Mouse (Mus musculus) erythroblast, embryonic 14.5 days (primary cell): ENCODE measurements around the gene Pax6. TPM values are rescaled to one million over a fixed set of nuclear protein-coding genes. Genes with fewer than 3 reads are reported as not detected.

Experiments used
- H3K27me3 ChIP-seq: 2 replicates; pipeline ENCODE4 v1.6.1; 2012; ENCODE audit warnings: inconsistent platforms; ENCODE audit not compliant: control insufficient read depth
- H3K36me3 ChIP-seq: 2 replicates; pipeline ENCODE4 v1.6.1; 2012; ENCODE audit warnings: mild to moderate bottlenecking, inconsistent platforms; ENCODE audit not compliant: control insufficient read depth
- H3K4me1 ChIP-seq: 2 replicates; pipeline ENCODE4 v1.6.1; 2012; ENCODE audit warnings: inconsistent platforms; ENCODE audit not compliant: control insufficient read depth
- H3K4me3 ChIP-seq: replicated peaks from 2 replicates; pipeline ENCODE3; 2012; ENCODE audit warnings: moderate library complexity, mild to moderate bottlenecking, inconsistent platforms
- H3K9me3 ChIP-seq: 2 replicates; pipeline ENCODE4 v1.6.1; 2012; ENCODE audit warnings: low read length, inconsistent platforms, mixed read lengths; ENCODE audit not compliant: control insufficient read depth
- GATA1 ChIP-seq: IDR thresholded peaks from 2 replicates; pipeline ENCODE4 v1.6.1; 2012; ENCODE audit warnings: low read length, inconsistent platforms, mixed read lengths
- TAL1 ChIP-seq: IDR thresholded peaks from 3 replicates; pipeline ENCODE4 v1.6.1; 2012; ENCODE audit warnings: low read length, inconsistent platforms, mixed read lengths
- polyA plus RNA-seq: library from polyadenylated mRNA; stranded (reverse); fragments of >175 nt; gene quantifications from 2 replicates; pipeline ENCODE4 v1.2.3, GENCODE M21; 2012

The Pax6 gene
- polyA plus RNA-seq, 1 experiment = 0.06 TPM

- peaks cover 3% of the 10 kb centered on the region; the same call in 1 of the 2 replicates for H3K4me1 ChIP-seq
- no peak overlapping the region for H3K4me3 ChIP-seq
- H3K9me3 ChIP-seq = peaks cover 6% of the 10 kb centered on the region; the same call in 1 of the 2 replicates
- TF ChIP-seq GATA1 (no peak), TAL1 (no peak)
- H3K27me3 ChIP-seq = peaks cover 100% of the 10 kb centered on the region
- H3K36me3 ChIP-seq = no peaks in the 10 kb centered on the region
Observed at GRCm38 (mm10) chr2:105680999-105681710, 12.5 kb downstream of the Pax6 start.

DNA sequence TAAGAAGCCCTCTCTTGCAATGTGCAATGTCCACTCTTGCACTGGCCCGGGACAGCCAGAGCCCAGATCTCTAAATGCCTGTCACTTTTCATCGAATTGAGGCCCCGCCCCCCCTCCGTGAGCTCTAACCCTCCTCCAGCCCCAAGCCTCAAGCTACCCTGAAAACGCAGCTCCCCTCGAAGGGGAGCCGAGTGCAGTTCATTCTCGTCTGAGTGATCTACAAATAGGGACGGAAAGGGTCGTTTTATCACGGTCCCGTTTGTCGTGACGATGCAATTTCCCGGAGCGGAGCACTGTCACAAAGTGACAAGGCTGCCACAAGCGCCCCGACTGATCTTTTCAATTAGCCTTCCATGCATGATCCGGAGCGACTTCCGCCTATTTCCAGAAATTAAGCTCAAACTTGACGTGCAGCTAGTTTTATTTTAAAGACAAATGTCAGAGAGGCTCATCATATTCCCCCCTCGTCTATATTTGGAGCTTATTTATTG lies 13.4 kb downstream of the Pax6 start:
- Histone ChIP-seq H3K27me3 (peaks cover 100% of the 10 kb centered on the region), H3K4me3 (no peak overlapping the region), H3K36me3 (no peaks in the 10 kb centered on the region), H3K4me1 (no peaks in the 10 kb centered on the region), H3K9me3 (peaks cover 3% of the 10 kb centered on the region; the same call in 1 of the 2 replicates)
- TF ChIP-seq GATA1 (no peak), TAL1 (no peak)

DNA sequence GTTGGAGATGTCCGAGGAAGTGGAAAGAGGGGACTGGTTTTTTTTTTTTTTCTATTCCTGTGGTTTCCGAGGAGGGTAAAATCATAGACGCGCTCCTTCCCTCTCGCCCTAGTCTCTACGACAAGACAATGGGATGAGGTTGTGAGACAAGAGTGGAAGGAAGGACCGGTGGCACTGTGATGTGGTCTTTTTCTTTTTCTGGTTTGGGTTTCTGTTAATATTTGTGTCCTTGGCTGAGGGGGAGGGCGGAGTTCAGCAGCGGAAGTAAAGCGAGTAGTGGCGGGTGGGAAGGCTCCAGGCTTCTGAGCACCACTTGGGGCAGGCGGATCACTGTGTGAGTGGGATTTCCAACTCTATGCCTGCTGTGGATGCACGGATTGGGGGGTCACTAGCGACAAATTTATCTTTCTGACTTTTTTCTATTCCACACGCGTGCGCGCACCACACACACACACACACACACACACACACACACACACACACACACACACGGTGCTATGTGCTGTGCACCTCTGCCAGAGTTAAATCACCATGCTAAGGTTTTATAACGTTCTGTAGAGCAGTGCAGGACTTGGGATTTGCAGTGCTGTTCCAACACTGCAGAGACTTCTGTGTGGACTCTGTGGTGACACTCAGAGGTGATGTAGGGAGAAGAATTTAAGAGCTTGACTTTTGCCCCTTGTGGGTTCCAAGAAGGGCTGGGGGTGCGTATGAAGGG lies 14.1 kb downstream of the Pax6 start:
- H3K27me3 ChIP-seq = peaks cover 100% of the 10 kb centered on the region

GRCm38 (mm10) chr2:105683771-105684410 lies 15.2 kb downstream of the Pax6 start:
- TF ChIP-seq TAL1 = no peak
- TF ChIP-seq GATA1 = no peak
- Histone ChIP-seq H3K4me1 (peaks cover 2% of the 10 kb centered on the region; the same call in 1 of the 2 replicates), H3K27me3 (peaks cover 100% of the 10 kb centered on the region), H3K9me3 (peaks cover 3% of the 10 kb centered on the region; the same call in 1 of the 2 replicates), H3K4me3 (no peak overlapping the region), H3K36me3 (no peaks in the 10 kb centered on the region)

More for the DNA sequence above, 14.1 kb downstream of the Pax6 start:
- H3K36me3 ChIP-seq = no peaks in the 10 kb centered on the region
- peaks cover 3% of the 10 kb centered on the region; the same call in 1 of the 2 replicates for H3K9me3 ChIP-seq
- H3K4me1 ChIP-seq = peaks cover under 1% of the 10 kb centered on the region; the same call in 1 of the 2 replicates
- TF ChIP-seq GATA1 = no peak
- no peak for TF ChIP-seq TAL1
- no peak overlapping the region for H3K4me3 ChIP-seq

GRCm38 (mm10) chr2:105684991-105685650 lies 16.4 kb downstream of the Pax6 start:
- H3K27me3 ChIP-seq = peaks cover 100% of the 10 kb centered on the region
- H3K36me3 ChIP-seq = no peaks in the 10 kb centered on the region
- peaks cover 2% of the 10 kb centered on the region; the same call in 1 of the 2 replicates for H3K4me1 ChIP-seq
- TF ChIP-seq GATA1 = no peak
- TF ChIP-seq TAL1 = no peak
- peaks cover 3% of the 10 kb centered on the region; the same call in 1 of the 2 replicates for H3K9me3 ChIP-seq
- H3K4me3 ChIP-seq = no peak overlapping the region

- Histone ChIP-seq H3K4me3 (no peak overlapping the region), H3K27me3 (peaks cover 100% of the 10 kb centered on the region), H3K4me1 (peaks cover 2% of the 10 kb centered on the region; the same call in 1 of the 2 replicates), H3K9me3 (peaks cover 3% of the 10 kb centered on the region; the same call in 1 of the 2 replicates), H3K36me3 (no peaks in the 10 kb centered on the region)
- TF ChIP-seq GATA1 = no peak
- no peak for TF ChIP-seq TAL1
Observed at GRCm38 (mm10) chr2:105685651-105686050, 17.0 kb downstream of the Pax6 start.

GRCm38 (mm10) chr2:105686363-105687316 lies 17.9 kb downstream of the Pax6 start:
- no peak for TF ChIP-seq GATA1
- TF ChIP-seq TAL1 = no peak
- no peak overlapping the region for H3K4me3 ChIP-seq
- H3K27me3 ChIP-seq = peaks cover 100% of the 10 kb centered on the region
- H3K4me1 ChIP-seq = peaks cover 2% of the 10 kb centered on the region; the same call in 1 of the 2 replicates
- no peaks in the 10 kb centered on the region for H3K36me3 ChIP-seq
- H3K9me3 ChIP-seq = no peaks in the 10 kb centered on the region; the same call in 1 of the 2 replicates
